Mouse (Mus musculus): Measurements from ENCODE around the gene Cpxm1.
"Not testable (repeated sequence)": the region's sequence is repeated elsewhere in the genome, so short reads cannot be mapped to it uniquely, and the experiment has no call there.

DNA sequence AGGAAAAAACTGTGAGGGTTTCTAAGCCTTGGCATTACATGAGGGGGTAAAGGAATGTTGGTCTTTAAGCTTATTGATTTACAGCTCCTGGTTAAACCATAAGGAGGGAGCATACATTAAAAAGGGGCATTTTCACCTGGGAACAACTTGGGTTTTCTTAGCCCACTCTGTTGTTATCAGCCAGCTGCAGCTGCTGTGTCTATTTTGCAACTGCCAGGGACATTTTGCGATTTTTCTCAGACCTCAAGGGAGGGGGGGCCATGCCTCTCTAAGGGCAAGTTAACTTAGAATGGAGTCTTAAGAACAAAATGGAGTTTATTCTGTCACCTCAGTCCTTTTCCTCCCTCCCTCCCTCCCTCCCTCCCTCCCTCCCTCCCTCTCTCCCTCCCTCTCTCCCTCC lies 24.3 kb downstream of the Cpxm1 start:
- not testable (repeated sequence) for TF ChIP-seq POLR2A (IDR thresholded peaks at IDR 0.05; ENCODE audit: control insufficient read depth in 1 of 2, insufficient read depth in 1 of 2, low read depth in 1 of 2, low read length in 2 of 2, poor library complexity in 1 of 2); CTCF (IDR thresholded peaks at IDR 0.05 in 2 of 3, conservative IDR thresholded peaks at IDR 0.05 in 1 of 3; ENCODE audit: control insufficient read depth in 1 of 3, insufficient read depth in 1 of 3, low read depth in 2 of 3, low read length in 3 of 3, poor library complexity in 1 of 3, severe bottlenecking in 1 of 3); MAX (IDR thresholded peaks at IDR 0.05; ENCODE audit: low read length); POLR2AphosphoS5 (IDR thresholded peaks at IDR 0.05; ENCODE audit: borderline replicate concordance, low read depth, low read length); UBTF (IDR thresholded peaks at IDR 0.05; ENCODE audit: borderline replicate concordance, insufficient read depth, low read depth, low read length); POLR2AphosphoS2 (IDR thresholded peaks at IDR 0.05; ENCODE audit: low read length); JUND (IDR thresholded peaks at IDR 0.05; ENCODE audit: low read depth, low read length)
- TF ChIP-seq GATA1 (IDR thresholded peaks at IDR 0.05; ENCODE audit: low read depth, low read length), result peak; percentile 57; the same call in 1 of the 2 replicates

Measured in MEL (cell line).